Mouse (Mus musculus) brain, embryonic 14.5 days (tissue): ENCODE measurements around the gene Cnst.

Experiments
- CTCF ChIP-seq: fragments of 200-500 bp; IDR thresholded peaks from 2 replicates; pipeline ENCODE4 v1.5.1; 2012; ENCODE audit warnings: inconsistent platforms, mild to moderate bottlenecking, moderate library complexity, borderline replicate concordance; ENCODE audit not compliant: insufficient read depth, insufficient read length; ENCODE audit errors: extremely low read depth
- POLR2A ChIP-seq: fragments of 200-500 bp; IDR thresholded peaks from 2 replicates; pipeline ENCODE4 v1.6.1; 2012; ENCODE audit warnings: mild to moderate bottlenecking, inconsistent platforms, borderline replicate concordance; ENCODE audit not compliant: poor library complexity, insufficient read depth, insufficient read length, severe bottlenecking; ENCODE audit errors: extremely low read depth

DNA sequence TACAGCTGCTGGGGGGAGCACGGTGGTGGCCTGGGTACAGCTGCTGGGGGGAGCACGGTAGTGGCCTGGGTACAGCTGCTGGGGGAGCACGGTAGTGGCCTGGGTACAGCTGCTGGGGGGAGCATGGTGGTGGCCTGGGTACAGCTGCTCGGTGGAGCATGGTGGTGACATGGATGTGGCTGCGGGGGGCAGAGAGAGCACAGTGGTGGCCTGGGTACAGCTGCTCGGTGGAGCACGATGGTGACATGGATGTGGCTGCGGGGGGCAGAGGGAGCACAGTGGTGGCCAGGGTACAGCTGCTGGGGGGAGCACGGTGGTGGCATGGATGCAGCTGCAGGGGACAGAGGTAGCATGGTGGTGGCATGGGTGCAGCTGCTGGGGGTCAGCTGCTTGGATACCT, 39.5 kb downstream of the Cnst start:
- TF ChIP-seq CTCF, result no peak
- no peak for TF ChIP-seq POLR2A
